Mouse (Mus musculus): ENCODE results near the gene Cep128.

Gene Cep128

DNA sequence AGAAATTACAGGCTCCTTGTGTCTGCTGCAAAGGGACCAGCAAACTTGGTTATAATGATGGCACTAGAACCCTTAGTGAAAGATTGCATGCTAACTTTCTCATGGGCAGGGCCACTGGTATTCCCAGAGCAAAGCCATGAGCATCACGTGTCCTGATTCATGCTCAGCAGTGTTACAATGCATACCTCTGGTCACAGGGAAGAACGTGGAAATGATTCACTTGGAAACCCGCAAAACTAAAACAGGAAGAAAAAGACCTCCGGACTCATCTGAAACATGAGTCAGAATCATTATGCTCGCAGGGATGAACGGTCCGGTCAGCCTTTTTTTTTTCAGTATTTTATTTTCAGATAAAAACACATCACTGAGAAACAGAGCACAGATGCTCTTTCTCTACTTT, 78.4 kb downstream of the Cep128 start:
- no peak for DNase-seq

DNA sequence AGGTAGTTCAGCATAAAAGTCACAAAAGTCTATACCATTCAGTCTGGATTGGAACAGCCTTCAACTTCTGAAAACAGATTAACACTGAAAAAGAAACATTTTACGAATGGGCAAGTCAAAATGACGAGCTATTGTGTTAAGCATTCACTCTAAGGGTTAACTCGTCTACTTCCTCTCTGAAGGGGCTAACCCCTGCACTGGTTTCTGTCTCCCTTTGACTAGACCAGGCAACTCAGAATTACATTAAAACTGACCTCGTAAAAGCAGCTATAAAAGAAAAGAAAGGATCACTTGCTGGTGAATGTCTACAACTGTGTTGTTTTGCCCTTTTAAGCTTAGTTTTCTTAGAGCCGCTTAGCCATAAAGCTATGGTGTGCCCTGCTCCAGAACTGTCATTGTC, 79.2 kb downstream of the Cep128 start:
- no peak for DNase-seq

DNA sequence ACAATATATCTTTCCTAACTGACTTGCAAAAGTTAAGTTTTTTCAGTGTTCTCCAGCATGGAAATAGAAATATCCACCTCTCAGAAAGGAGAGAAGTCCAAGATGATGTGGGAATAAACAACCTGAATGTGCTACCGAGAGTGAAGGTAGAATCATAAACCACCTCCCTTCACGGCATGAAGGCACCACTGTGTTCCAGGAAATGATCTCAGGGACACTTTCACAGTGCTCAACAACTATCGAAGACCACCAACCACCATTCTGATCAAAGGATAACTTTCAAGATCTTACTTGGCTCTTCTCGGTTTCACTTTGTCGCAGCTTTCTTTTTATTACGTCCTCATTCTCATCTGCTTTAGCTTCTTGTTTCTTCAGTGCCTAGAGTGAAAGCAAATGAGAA, 85.5 kb downstream of the Cep128 start:
- no peak for DNase-seq

DNA sequence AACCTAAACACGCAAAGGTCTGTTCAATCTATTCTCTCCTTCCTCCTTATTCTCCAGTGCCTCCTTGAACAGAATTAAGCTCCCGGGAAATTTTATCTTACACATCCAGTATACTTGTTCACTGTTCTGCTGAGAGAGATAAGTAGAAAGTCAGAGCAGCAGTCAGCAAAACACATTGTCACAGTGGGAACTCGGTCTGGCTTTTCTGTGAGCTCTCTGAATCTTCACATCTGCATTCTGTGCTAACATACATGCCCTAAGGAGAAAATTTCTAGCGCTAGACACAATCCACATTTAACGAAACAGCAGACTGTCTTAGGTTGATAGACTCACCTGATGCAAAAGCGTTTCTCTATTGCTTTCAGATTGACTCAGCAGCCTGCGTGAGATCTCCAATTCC, 88.3 kb downstream of the Cep128 start:
- no peak for DNase-seq

DNA sequence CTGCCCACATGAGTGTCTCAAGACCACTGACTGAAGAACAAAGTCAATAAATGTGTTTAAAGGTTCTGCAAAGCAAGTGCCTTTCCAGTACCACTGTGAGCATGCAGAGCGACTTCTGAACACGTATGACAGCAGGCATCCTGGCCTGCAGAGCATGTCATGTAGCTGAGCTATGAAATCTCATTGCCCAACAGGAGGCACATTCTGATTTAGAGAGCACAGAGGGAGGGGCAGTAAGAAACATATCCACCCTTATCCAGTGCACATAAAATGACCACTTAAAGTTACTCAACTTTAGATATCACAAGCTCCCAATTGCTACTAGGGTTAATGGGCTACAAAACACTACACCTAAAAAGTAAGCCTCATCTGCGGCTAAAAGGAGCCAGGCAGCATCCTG, 88.8 kb downstream of the Cep128 start:
- DNase-seq = no peak

DNA sequence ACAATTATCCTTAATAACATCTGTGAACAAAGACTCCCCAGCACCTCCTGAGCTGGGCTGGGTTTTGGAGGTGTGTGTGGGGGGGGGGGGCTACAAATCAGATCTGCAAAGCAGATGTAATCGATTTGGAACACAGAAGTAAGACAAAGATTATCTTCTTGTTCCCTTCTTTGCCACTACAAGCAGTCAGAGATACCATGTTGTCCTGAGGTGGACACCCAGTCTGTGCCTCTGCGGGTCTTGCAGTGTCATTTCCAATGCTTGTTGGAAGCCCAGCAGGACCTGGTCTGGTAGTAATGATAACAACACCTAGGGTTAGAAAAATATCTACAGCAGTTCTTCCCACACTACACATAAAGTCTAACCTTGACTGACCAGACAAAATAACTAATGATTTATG, 110.3 kb downstream of the Cep128 start:
- no peak for DNase-seq

DNA sequence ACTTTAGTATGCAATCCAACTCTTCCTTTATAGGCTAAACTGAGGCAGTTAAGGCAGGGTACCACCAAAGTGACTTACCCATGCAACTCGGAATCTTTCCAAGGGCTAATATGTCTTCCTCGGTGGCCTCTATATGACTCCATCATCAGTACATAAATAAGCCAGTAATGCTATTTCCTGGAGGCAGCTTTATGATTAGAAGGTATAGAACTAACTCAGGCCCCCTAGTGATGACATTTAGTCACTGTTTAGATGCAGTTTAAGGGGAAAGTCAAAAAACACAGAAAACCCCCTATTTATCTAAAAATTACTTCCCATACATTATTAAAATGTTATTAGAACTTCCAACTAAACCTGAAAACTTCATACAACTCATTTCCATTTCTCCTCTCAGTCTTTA, 114.6 kb downstream of the Cep128 start:
- no peak for DNase-seq

DNA sequence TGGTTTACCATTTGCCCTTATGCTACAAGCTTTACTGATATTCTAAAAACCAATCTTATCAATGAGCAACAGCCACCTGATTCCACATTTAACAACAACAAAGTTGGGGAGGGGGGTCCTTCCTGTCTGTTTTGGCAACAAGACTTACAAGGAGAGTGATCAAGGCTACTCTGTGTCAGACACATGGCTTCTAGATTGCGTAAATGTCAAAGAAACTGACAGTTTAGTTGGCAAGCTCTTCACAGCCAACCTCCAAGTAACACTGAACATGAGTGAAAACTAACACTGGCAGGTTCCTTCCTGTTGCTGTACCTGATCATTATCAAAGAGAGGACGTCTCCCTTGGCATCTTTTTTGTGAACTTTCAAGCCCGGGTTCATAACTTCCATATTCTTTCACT, 115.2 kb downstream of the Cep128 start:
- no peak for DNase-seq

DNA sequence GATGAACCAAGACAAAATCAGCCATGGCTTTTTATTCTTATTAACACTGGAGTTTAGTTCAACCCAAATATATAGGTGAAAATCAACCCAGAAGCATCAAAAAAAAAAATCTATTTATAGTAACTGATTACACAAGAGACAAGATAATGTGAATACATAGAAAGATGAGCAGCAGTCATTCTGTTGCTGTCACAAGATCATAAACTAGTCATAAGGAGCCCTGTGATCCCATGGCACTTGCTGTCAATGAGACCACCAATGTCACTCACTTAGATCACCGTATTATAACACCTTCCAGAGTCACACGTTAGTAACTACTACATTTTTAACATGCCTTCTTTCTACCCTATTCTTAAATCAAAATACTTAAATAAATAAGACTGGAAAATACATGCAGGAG, 118.2 kb downstream of the Cep128 start:
- DNase-seq = no peak

DNA sequence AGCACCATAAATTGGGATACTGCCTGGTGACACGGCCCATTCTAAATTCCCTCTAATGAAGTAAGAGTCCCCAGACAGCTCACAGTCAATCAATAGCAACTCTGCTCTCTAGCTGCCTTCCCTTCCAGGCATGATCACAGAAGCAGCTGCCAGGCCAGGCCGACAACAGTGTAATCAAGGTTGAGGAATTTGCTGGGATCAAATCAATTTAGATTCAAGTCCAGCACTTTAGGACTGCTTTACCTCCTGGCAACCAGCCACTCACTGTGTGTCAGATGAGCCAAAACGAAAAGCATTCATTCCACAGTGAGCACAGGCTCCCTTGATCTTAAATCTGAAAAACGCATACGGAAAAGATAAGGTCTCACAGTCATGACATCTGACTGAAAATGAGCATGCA, 118.7 kb downstream of the Cep128 start:
- DNase-seq = no peak

DNA sequence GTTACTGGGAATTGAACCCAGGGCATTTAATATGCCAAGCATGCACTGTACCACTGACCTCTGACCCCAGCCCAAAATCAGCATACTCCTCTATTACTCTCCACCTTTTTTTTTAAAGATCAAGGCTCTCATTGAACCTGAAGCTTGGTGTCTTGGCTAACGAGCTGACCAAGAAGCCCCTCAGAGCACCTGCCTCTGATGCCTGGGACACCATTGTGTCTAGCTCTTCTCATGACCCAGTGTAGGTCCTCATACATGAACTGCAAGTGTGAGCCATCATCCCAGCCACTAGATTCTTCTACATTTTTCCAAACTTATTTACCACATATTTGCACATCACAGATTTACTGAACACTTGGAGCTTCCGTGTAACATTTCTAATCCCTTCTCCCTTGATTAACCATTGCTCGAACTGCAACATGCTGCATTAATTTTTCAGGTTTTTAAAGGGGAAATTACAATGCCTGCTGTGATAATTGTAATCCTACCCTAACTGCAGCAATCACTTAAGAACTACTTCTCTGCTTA, 119.3 kb downstream of the Cep128 start:
- DNase-seq = no peak

DNA sequence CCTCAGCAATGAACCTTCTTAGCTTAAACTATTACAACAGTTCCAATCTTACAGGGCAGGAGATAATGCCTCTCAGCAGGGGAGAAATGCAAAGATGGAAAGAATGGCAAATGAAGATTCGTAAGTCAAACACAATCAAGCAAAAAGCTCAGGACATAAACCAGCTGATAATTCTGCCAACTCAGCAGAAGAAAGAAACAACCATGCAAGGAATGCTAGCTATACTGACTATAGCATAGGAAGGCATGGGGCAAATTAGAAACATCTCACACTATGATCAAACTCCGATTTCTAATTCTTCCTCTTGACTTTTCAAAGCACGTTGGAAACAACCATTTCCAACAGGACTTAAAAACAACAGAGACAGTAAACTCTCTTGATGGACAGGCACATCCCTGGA, 120.5 kb downstream of the Cep128 start:
- no peak for DNase-seq

DNA sequence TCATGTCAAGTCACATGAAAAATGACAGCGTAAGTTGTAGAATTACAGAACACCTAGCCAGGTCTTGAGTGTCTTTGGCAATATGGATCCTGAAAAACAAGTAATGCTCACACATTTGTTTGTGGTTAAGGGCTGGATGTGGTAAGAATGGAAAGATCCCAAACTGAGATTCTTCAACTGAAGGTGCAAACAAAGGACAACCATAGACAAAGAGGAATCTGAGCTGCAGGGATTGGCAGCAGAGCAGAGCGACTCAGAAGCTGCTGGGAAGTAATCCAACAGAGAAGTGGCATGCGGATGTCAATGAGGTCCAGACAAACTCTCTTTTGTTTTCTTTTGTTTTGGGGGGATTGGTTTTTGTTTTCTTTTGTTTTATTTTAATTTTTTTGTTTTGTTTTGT, 121.4 kb downstream of the Cep128 start:
- DNase-seq = no peak

DNA sequence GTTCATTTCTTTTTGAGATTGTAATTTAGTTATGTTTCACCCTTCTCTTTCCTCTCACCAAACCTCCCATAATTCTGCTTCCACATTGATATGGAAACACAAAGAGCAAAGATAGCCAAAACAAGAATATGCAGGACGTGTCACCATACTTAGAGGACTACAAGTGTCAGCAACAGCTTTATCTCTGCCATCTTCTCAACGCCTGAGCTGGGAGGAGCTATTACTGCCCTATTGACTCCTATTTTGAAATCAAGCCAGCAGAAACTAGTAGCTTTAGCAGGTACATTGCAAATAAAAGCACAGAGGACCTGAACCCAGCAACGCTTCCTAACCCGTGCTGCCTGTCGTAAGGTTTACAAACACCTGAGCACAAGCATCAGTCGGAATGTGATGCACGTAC, 127.9 kb downstream of the Cep128 start:
- no peak for DNase-seq

DNA sequence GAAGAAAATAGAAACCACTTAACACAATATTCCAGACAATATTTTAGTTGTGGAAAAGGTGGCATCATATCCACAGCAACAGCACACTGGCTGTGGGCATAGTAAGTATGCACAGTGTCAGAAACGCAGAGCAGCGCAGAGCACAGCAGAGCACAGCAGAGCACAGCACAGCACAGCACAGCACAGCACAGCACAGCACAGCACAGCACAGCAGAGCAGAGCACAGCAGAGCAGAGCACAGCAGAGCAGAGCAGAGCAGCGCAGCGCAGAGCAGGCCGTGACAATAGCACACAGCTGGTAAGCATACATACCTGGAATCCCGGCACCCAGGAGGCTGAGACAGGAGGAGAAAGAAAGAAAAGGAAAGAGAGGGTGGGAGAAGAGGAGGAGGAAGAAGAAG, 129.4 kb downstream of the Cep128 start:
- no peak for DNase-seq

DNA sequence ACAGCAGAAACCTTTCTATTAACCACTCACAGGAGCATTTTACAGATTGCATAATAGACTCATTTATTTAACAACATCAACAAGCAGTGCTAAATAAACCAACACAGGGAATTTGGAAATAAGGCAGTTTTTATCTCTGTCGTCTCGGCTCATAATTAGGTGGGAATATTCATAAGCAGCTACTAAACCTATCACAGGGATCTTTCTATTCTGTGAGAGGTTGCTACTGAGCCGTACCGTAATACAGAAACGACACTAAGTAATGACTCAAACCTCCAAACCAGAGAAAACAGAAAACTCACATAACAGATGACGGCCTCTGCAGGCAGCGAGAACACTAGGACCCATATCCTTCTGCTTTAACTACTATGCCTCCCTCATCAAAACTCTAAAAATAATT, 163.6 kb downstream of the Cep128 start:
- no peak for DNase-seq

DNA sequence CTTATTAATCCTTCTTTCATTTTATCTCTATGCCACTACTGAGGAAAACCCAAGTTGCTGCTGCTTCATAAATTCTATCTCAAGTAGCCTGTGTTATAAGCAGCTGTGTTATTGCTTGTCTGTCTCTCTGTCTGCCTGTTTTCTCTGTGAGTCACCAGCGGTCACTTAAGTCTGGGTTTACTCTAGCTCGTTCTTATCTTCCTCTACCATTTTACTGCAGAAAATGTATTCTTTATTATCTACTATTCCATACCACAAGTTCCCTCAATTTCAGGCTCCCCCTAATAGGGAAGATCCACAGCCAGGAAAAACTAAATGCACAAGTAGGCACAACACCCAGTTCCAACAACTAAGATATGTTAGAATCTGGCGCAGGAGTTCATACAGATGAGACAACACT, 178.7 kb downstream of the Cep128 start:
- no peak for DNase-seq

DNA sequence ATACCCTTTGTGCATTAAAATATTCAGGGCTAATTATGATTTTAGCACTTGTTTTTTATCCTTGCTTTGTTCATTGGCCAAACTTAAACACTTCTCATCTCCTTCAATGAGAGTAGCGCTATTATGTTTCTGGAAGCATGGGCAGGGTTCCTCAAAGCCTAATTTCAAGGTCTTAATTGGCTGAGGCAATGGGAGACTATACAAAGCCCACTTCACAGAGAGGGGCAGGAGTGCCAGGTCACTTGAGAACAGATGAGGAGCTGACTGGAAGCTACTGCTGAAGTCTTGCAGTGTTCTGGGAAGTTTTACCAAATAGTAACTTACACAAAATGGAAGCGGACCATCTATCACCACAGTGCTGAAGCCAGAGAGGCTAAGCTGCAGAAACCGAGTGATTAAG, 179.9 kb downstream of the Cep128 start:
- DNase-seq = no peak

DNA sequence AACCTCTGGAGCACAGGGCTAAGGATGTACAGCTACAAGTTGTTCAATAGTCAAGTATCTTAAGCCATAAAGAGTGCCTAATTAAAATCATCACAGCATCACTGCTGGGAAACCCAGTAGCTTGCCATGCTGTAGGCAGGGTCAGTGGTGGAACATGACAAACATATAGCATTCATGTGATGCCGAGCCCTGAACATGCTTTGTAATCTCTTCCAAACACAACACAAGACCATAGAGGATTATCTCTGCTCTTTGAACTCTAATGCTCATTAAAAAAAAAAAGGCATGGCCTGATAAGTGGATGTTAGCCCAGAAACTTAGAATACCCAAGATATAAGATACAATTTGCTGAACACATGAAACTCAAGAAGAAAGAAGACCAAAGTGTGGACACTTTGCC, 181.7 kb downstream of the Cep128 start:
- DNase-seq = no peak

DNA sequence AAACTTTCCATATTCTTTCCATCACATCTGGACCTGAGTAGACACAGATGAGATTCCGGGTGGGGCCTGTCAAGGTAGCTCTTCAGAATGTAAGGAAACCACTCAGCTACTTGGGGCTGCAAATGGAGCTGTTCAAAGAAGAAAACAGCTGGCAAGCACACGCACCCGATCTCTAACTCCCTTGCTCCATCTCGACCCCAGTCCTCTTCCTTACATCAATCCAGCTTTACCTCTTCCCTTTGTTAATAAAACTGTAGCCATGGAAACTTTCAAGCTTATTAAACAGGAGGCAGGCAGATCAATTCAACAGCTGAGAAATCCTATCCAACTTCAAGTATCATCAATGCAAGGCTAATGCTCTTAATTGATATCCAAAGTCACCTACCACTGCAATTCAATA, 195.1 kb downstream of the Cep128 start:
- no peak for DNase-seq

DNA sequence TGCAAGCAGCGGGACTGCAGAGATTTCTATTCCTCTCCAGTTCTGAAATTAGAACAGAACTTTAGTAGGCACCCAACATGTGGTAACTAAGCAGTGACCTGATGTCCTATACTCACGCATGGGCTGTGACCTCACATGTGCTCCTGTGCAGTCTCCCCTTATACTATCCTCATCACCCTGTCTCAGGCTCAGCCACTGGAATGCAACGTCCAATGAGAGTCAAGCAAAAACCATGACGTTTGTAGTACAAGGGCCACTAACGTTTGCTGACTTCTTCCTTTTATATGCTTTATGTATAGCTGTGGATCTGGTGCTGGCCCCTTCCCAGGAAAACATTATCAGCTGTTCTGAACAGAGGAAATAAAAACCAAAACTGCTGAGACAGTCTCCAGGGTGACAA, 198.6 kb downstream of the Cep128 start:
- DNase-seq = no peak

DNA sequence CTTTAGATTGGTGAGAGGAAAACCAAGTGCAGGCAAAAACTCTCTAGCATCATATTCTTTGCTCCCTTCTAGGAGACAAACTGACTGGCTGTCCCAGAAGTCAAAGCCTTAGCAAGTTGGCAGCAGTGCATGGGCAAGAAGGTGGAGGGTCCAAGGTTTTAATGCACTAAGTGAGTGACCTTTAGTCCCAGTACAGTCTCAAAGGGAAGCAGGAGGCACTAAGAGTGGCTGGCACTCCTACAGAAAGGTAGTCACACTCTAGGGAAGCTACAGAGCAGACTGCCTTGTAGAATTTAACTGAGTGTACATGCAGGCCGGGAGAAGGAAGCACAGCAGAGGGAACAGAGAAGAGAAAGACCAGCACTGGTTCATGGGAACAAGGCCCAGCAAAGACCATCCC, 199.6 kb downstream of the Cep128 start:
- no peak for DNase-seq

DNA sequence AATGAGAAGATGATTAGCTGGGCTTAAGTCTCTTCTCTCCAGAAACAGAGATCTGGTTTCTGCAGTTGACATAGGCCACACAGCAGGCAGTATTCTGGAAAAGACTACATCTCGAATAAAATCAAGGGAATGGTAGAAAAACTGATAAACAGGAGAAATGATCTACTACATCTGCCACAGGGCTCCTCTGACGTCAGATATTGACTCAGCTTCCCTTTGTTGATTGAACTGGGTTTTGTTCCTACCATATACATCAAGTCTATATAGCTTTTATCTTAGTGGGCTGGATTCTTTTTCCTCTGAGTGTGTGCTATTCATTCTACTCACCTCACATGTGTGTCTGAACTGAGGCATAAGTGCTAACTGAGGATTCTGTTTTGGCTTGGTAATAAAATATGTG, 200.3 kb downstream of the Cep128 start:
- no peak for DNase-seq

DNA sequence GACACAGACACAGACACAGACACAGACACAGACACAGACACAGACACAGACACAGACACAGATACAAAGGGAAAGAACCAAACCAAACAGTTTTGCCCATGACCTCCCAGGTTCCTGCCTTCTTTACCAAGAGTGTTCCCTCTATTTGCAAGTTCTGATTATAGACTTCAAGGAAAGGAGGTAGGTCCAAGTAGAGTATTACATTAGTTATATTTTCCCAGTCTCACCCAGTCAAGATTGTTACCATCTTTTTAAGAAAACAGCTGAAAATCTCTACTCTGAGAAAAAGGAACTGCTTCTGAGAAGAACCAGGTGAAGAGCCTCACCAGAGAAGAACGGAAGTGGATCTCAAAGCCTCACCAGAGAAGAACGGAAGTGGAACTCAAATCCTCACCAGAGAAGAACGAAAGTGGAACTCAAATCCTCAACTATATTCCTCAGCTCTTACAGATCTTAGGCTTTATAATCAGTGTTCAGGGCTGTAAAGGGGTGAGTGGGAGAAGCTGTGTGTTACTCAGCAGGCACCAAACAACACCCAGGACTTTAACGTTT, 200.8 kb downstream of the Cep128 start:
- no peak for DNase-seq

DNA sequence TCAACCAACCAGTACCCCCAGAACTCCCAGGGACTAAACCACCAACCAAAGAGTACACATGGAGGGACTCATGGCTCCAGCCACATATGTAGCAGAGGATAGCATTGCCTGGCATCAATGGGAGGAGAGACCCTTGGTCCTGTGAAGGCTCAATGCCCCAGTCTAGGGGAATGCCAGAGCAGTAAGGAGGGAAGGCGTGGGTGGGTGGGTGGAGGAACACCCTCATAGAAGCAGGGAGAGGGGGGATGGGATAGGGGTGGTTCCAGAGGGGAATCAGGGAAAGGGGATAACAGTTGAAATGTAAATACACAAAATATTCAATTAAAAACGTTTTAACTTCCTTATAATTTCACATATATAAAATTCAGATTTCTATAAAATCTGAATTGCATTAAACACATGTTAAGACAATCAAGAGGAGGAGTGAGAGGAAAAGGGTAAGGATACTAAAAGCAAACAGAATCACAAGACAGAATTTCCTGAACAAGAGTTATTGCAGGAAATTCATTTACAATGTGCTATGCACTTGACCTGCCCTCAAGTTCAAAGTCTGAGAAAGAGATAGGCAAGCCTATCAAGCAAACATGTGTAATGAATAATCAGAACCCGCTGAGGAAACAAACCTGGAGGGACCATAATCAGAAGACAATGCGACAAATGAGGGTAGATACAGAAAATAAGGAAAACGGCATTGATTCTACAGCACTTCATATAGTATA, 207.2 kb downstream of the Cep128 start:
- DNase-seq = no peak

Data from kidney, postnatal 25 days (tissue).